Mouse (Mus musculus): ENCODE data around the gene Tspan14. TPM values are rescaled to one million over a fixed set of nuclear protein-coding genes. Genes with fewer than 3 reads are reported as not detected.

The Tspan14 gene
- total RNA-seq, 1 experiment from 2014 or later, result 57.2 TPM

GRCm38 (mm10) chr14:40937052-40937451 lies 29.6 kb downstream of the Tspan14 start:
- ATAC-seq (replicated peaks in 1 of 2; ENCODE audit: insufficient read depth in 1 of 2, low FRiP score in 2 of 2, low TSS enrichment in 1 of 2, low read depth in 1 of 2, poor library complexity in 2 of 2, severe bottlenecking in 2 of 2), result peak; percentile 77 to 88

- ATAC-seq (replicated peaks in 1 of 2; ENCODE audit: insufficient read depth in 1 of 2, low FRiP score in 2 of 2, low TSS enrichment in 1 of 2, low read depth in 1 of 2, poor library complexity in 2 of 2, severe bottlenecking in 2 of 2), result no peak
These were observed 31.1 kb downstream of the Tspan14 start for GRCm38 (mm10) chr14:40935481-40935880.

- ATAC-seq (replicated peaks in 1 of 2; ENCODE audit: insufficient read depth in 1 of 2, low FRiP score in 2 of 2, low TSS enrichment in 1 of 2, low read depth in 1 of 2, poor library complexity in 2 of 2, severe bottlenecking in 2 of 2), result no peak
These were observed 31.6 kb downstream of the Tspan14 start for GRCm38 (mm10) chr14:40935054-40935453.

GRCm38 (mm10) chr14:40933328-40933727 lies 33.3 kb downstream of the Tspan14 start:
- peak; percentile 30 to 34; a peak in 2 of 4 replicates for ATAC-seq (replicated peaks in 1 of 2; ENCODE audit: insufficient read depth in 1 of 2, low FRiP score in 2 of 2, low TSS enrichment in 1 of 2, low read depth in 1 of 2, poor library complexity in 2 of 2, severe bottlenecking in 2 of 2)

- no peak for ATAC-seq (replicated peaks in 1 of 2; ENCODE audit: insufficient read depth in 1 of 2, low FRiP score in 2 of 2, low TSS enrichment in 1 of 2, low read depth in 1 of 2, poor library complexity in 2 of 2, severe bottlenecking in 2 of 2)
These were observed 34.4 kb downstream of the Tspan14 start for GRCm38 (mm10) chr14:40932225-40932624.

- no peak for ATAC-seq (replicated peaks in 1 of 2; ENCODE audit: insufficient read depth in 1 of 2, low FRiP score in 2 of 2, low TSS enrichment in 1 of 2, low read depth in 1 of 2, poor library complexity in 2 of 2, severe bottlenecking in 2 of 2)
These were observed 35.3 kb downstream of the Tspan14 start for GRCm38 (mm10) chr14:40931115-40931829.

GRCm38 (mm10) chr14:40929943-40930342 lies 36.7 kb downstream of the Tspan14 start:
- no peak for ATAC-seq (replicated peaks in 1 of 2; ENCODE audit: insufficient read depth in 1 of 2, low FRiP score in 2 of 2, low TSS enrichment in 1 of 2, low read depth in 1 of 2, poor library complexity in 2 of 2, severe bottlenecking in 2 of 2)

- no peak for ATAC-seq (replicated peaks in 1 of 2; ENCODE audit: insufficient read depth in 1 of 2, low FRiP score in 2 of 2, low TSS enrichment in 1 of 2, low read depth in 1 of 2, poor library complexity in 2 of 2, severe bottlenecking in 2 of 2)
These were observed 37.7 kb downstream of the Tspan14 start for GRCm38 (mm10) chr14:40928897-40929296.

GRCm38 (mm10) chr14:40927041-40927440 lies 39.6 kb downstream of the Tspan14 start:
- no peak for ATAC-seq (replicated peaks in 1 of 2; ENCODE audit: insufficient read depth in 1 of 2, low FRiP score in 2 of 2, low TSS enrichment in 1 of 2, low read depth in 1 of 2, poor library complexity in 2 of 2, severe bottlenecking in 2 of 2)

- peak; percentile 88 to 91 for ATAC-seq (replicated peaks in 1 of 2; ENCODE audit: insufficient read depth in 1 of 2, low FRiP score in 2 of 2, low TSS enrichment in 1 of 2, low read depth in 1 of 2, poor library complexity in 2 of 2, severe bottlenecking in 2 of 2)
These were observed 42.1 kb downstream of the Tspan14 start for GRCm38 (mm10) chr14:40924378-40925113.

GRCm38 (mm10) chr14:40921241-40921640 lies 45.4 kb downstream of the Tspan14 start:
- ATAC-seq (replicated peaks in 1 of 2; ENCODE audit: insufficient read depth in 1 of 2, low FRiP score in 2 of 2, low TSS enrichment in 1 of 2, low read depth in 1 of 2, poor library complexity in 2 of 2, severe bottlenecking in 2 of 2), result no peak; a peak in 1 of 4 replicates

- peak; percentile 34 to 38; a peak in 3 of 4 replicates for ATAC-seq (replicated peaks in 1 of 2; ENCODE audit: insufficient read depth in 1 of 2, low FRiP score in 2 of 2, low TSS enrichment in 1 of 2, low read depth in 1 of 2, poor library complexity in 2 of 2, severe bottlenecking in 2 of 2)
These were observed 47.1 kb downstream of the Tspan14 start for GRCm38 (mm10) chr14:40919521-40919920.

GRCm38 (mm10) chr14:40918477-40918876 lies 48.1 kb downstream of the Tspan14 start:
- no peak for ATAC-seq (replicated peaks in 1 of 2; ENCODE audit: insufficient read depth in 1 of 2, low FRiP score in 2 of 2, low TSS enrichment in 1 of 2, low read depth in 1 of 2, poor library complexity in 2 of 2, severe bottlenecking in 2 of 2)

GRCm38 (mm10) chr14:40917632-40918031 lies 49.0 kb downstream of the Tspan14 start:
- ATAC-seq (replicated peaks in 1 of 2; ENCODE audit: insufficient read depth in 1 of 2, low FRiP score in 2 of 2, low TSS enrichment in 1 of 2, low read depth in 1 of 2, poor library complexity in 2 of 2, severe bottlenecking in 2 of 2), result peak; percentile 48 to 64; a peak in 2 of 4 replicates

GRCm38 (mm10) chr14:40916667-40917066 lies 49.9 kb downstream of the Tspan14 start:
- no peak for ATAC-seq (replicated peaks in 1 of 2; ENCODE audit: insufficient read depth in 1 of 2, low FRiP score in 2 of 2, low TSS enrichment in 1 of 2, low read depth in 1 of 2, poor library complexity in 2 of 2, severe bottlenecking in 2 of 2)

- ATAC-seq (replicated peaks in 1 of 2; ENCODE audit: insufficient read depth in 1 of 2, low FRiP score in 2 of 2, low TSS enrichment in 1 of 2, low read depth in 1 of 2, poor library complexity in 2 of 2, severe bottlenecking in 2 of 2), result no peak
These were observed 50.8 kb downstream of the Tspan14 start for GRCm38 (mm10) chr14:40915838-40916237.

GRCm38 (mm10) chr14:40914701-40915100 lies 51.9 kb downstream of the Tspan14 start:
- no peak for ATAC-seq (replicated peaks in 1 of 2; ENCODE audit: insufficient read depth in 1 of 2, low FRiP score in 2 of 2, low TSS enrichment in 1 of 2, low read depth in 1 of 2, poor library complexity in 2 of 2, severe bottlenecking in 2 of 2)

GRCm38 (mm10) chr14:40913709-40914108 lies 52.9 kb downstream of the Tspan14 start:
- ATAC-seq (replicated peaks in 1 of 2; ENCODE audit: insufficient read depth in 1 of 2, low FRiP score in 2 of 2, low TSS enrichment in 1 of 2, low read depth in 1 of 2, poor library complexity in 2 of 2, severe bottlenecking in 2 of 2), result no peak

All from hematopoietic stem cell, adult 5-6 weeks (primary cell).